Mouse (Mus musculus) monocyte, adult 5-6 weeks (primary cell): Measurements from ENCODE around the gene Cd209d. TPM values are rescaled to one million over a fixed set of nuclear protein-coding genes. Genes with fewer than 3 reads are reported as not detected.
"Not testable (repeated sequence)": the region's sequence is repeated elsewhere in the genome, so short reads cannot be mapped to it uniquely, and the experiment has no call there.

Source experiments
- ATAC-seq: fragments of 153-309, 156-312 bp; replicated peaks from 2 replicates; pipeline ENCODE4 v1.8.0; 2017; ENCODE audit warnings: mild to moderate bottlenecking; ENCODE audit not compliant: low TSS enrichment, insufficient number of reproducible peaks, severe bottlenecking, poor library complexity, low FRiP score
- total RNA-seq: library from RNA; stranded (forward); fragments of 200-1000, 200-491, 200-594 nt; gene quantifications from 3 replicates; pipeline ENCODE4 v1.2.3, GENCODE M21; 2017

Cd209d gene
- 0.49 TPM in 1 of 3 replicates, not detected in the others for total RNA-seq

DNA sequence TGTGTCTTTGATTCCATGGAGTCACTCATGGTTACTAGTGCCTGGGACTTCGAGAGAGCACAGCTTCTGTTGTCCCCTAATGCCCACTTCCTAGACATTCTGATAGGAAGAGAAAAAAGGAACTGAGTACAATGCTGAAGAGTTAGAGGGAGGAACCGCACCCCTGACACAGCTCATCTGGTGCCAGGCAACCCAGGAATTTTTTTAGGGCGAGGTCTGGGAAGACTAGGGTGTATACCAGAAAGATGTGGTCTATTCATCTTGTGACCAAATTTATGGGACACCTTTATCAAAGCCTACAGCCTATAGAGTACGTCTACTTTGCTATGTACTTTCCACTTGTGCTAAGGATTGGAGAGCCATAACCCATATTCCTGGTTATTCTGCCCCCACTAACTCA lies at the start of gene Cd209d:
Gene Cd209d (minus strand): TSS at position 101 of the 400 bp plus-strand sequence.
- no peak for ATAC-seq

DNA sequence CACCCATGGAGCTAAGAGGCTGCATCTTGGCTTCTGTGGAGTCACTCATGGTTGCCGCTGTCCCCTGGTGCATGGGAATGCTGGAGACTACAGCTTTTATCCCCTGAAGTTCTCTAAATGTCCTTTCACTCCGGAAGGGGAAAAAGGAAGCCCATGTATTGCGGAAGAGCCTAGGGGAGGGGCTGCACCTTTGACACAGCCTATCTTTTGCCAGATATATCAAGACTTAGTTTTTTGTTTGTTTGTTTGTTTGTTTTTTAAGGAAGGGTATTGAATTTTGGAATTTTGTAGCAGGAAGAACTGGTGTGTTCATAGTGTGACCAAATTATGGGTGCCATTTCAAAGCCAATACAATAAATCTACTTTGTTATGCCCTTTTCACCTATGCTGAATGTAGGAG lies 48.4 kb upstream of the Cd209d start, which contains the start of gene Cd209b:
Gene Cd209b (minus strand): TSS at position 101 of the 400 bp plus-strand sequence.
- ATAC-seq = no peak

DNA sequence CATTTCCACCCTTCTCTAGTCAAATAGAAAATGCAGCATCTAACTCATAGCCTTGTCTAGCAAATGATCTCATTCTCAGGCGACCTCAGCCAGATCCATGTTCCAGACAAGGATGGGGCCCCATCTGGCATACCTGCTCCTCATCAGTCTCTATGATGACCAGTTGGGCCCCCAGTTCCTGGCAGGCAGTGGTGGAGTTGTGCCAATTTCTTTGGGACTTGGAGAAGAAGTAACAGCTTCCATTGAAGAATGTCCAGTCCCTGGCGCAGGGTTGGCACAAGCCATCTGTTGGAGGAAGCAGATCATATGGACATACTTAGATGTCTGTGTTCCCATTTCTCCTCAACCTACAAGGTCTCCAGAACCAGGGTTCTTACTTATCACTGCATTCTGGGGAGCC lies 2.2 kb downstream of the Cd209d start:
- no peak for ATAC-seq

DNA sequence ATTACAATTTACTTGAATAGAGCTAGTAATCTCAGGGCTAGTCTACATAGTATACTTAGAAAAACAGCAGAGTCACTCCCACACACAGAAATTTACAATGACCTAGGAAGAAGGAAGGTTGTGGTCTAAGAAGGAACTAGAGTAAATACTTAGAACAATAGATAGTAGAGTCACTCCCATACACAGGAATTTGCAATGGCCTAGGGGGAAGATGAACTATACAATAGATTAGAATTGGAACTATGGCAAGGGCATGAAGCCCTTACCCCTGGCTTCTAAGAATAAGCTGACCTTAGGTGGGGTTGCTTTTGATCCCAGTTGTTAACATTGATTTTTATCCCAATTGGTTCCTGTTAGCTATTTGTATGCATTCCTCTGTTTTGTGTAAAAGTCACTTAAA lies 15.6 kb downstream of the Cd209d start:
- not testable (repeated sequence) for ATAC-seq

DNA sequence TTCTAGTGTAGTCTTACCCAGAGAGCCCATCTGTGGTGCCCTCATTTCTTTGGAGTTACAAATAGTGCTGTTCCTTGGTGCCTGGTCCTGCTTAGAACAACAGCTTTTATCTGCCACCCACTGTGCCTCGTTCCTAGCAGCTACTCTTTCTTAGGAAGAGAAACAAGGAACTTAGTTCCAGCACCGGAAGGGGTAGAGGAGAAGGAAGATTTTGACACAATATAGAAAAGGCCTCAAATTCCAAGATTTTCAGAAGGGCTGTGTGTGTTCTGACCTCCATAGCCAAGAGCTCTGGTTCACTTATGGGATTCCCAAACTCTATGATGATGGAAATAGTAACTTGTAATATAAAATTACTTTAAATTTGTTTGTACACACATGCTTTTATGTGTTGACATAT lies 24.1 kb downstream of the Cd209d start, which contains the start of gene Cd209e:
Gene Cd209e (minus strand): TSS at position 101 of the 400 bp plus-strand sequence.
- no peak for ATAC-seq

Other genes with a start within 250 kb of the Cd209d start
- gene Stxbp2, start 247.6 kb downstream of the Cd209d start, total RNA-seq = 132 to 212 TPM (median 174 TPM) in 3 replicates
- not detected in 3 replicates for gene Retn, start 222.8 kb downstream of the Cd209d start, total RNA-seq
- 40.4 to 71.1 TPM (median 68.4 TPM) in 3 replicates for gene Mcemp1, start 212.8 kb downstream of the Cd209d start, total RNA-seq
- 4.3 to 4.9 TPM in 2 of 3 replicates, not detected in the other for gene Fcor, start 206.2 kb downstream of the Cd209d start, total RNA-seq
- 24.4 to 30.4 TPM (median 24.6 TPM) in 3 replicates for gene Trappc5, start 202.3 kb downstream of the Cd209d start, total RNA-seq
- gene Fcer2a, start 184.4 kb downstream of the Cd209d start, total RNA-seq = 11.4 to 16.0 TPM (median 11.7 TPM) in 3 replicates
- gene Clec4g, start 157.9 kb downstream of the Cd209d start, total RNA-seq = 1.2 to 1.5 TPM in 2 of 3 replicates, not detected in the other
- gene Cd209a, start 129.6 kb downstream of the Cd209d start, total RNA-seq = 12.6 to 30.8 TPM (median 30.4 TPM) in 3 replicates
- 0.58 to 1.2 TPM in 2 of 3 replicates, not detected in the other for gene Cd209e, start 24.2 kb downstream of the Cd209d start, total RNA-seq
- not detected in 3 replicates for gene Cd209b, start 48.3 kb upstream of the Cd209d start, total RNA-seq
- gene Cd209c, start 76.2 kb upstream of the Cd209d start, total RNA-seq = 1.0 to 2.6 TPM in 2 of 3 replicates, not detected in the other
- gene Cd209f, start 227.3 kb upstream of the Cd209d start, total RNA-seq = not detected in 3 replicates